Mouse (Mus musculus): ENCODE results near the gene Mvb12b. TPM values are rescaled to one million over a fixed set of nuclear protein-coding genes. Genes with fewer than 3 reads are reported as not detected.

The Mvb12b gene
- 1.9 to 3.0 TPM (median 2.4 TPM) in 4 replicates for total RNA-seq (2023; ENCODE audit: inconsistent age)

GRCm38 (mm10) chr2:33887328-33888099 is at the start of gene Mvb12b:
TSS of gene Mvb12b (minus strand) at chr2:33887946.

Other genes with a start within 250 kb of the Mvb12b start
- not detected in 4 replicates for gene Lmx1b, start 247.4 kb downstream of the Mvb12b start, total RNA-seq (2023; ENCODE audit: inconsistent age)

Measured in B cell, adult (primary cell).